Mouse (Mus musculus) heart, adult 9 months (tissue): ENCODE data around the gene Plce1.

ENCODE experiments used
- DNase-seq, 2 experiments: peaks; one replicate each; pipeline ENCODE4 v3.0.0; 2022; ENCODE audit warnings: low spot score in 2 of 2

The Plce1 gene

DNA sequence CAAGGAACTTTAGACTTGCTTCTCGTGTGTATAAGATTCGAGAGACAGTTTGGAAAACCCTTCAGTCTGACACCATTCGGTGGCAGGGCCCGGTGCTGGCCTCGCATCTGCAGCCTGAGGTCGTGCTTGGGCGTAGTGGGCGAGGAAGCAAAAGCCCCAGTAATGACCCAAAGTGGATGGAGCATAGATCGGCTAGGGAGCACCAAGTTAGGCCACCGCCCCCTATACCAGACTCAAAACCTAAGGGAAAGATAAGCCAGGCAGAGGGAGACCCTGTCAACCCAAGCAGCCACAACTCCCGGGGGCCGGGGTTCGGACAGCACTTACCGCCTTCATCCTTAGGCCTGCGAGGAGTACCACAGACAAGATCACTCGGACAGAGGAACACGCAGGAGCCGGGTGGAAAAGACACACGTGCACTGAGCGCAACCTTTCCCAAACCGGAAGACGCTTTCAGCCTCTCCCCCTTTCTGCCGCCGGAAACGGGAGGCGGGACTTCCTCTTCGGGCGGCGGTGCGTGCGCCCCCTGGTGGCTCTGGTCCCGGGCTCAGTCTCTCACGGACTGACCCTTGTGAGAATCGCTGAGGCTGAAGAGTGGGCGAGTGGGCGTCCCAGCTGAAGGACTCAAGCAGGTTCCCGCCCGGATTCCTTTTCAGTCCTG, 338.0 kb downstream of the Plce1 start, which contains the start of gene Noc3l:
Noc3l (minus strand) TSS at position 472 of the 661 bp plus-strand sequence.
- DNase-seq = peak; percentile 76 to 91

DNA sequence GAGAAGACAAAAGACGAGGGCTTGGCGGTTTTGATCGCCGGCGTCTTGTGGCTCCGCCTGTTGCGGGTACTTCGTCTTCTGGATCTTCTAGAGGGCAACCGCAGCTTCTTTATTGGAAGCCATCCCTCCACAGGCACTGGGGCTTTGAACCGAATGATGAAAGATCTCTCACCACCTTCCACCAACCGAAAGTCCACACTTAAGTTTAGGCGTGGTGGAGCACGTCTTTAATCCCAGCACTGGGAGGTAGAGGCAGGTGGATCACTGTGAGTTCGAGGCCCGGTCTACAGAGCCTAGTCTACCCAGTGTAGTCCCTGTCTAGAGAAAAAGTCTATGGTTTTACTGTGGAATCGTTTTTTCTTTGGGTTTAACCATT, 338.5 kb downstream of the Plce1 start:
- no peak for DNase-seq

- peak; percentile 3 to 22 for DNase-seq
Measured at GRCm38 (mm10) chr19:38820186-38820804, 339.4 kb downstream of the Plce1 start.

DNA sequence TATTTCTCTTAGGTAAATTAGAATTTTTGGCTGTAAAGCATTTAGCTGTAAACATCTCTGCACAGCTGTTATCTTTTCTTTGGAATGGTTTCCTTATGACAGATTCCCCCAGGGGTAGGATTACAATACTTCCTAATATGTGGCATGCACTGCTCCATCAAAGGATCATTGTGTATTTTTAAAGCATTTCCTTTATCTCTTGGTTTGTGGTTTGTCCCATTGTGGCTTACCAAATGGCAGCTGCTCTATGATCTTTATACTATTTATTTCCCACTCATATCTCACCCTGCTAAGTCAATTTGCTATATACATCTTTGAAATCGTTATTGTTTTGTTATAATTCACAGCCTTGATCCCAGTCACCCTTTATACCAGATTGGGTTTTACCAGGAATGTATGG, 352.3 kb downstream of the Plce1 start:
- no peak for DNase-seq
